Mouse (Mus musculus): ENCODE measurements around the gene Swap70.

Gene Swap70

GRCm38 (mm10) chr7:110258196-110258950, 36.9 kb downstream of the Swap70 start:
- H3K4me3 ChIP-seq (replicated peaks; ENCODE audit: low read length) = no peak overlapping the region
- H3K9me3 ChIP-seq (ENCODE audit: low read length) = no peaks in the 10 kb centered on the region
- TF ChIP-seq POU5F1 (IDR thresholded peaks at IDR 0.05; ENCODE audit: borderline replicate concordance, low read length) = no peak
- TF ChIP-seq NANOG (IDR thresholded peaks at IDR 0.05; ENCODE audit: borderline replicate concordance, low read length) = no peak
- TF ChIP-seq CTCF (conservative IDR thresholded peaks at IDR 0.05; ENCODE audit: low read length) = no peak
- H3K36me3 ChIP-seq (ENCODE audit: insufficient read depth, low read length) = peaks cover 45% of the 10 kb centered on the region
- no peaks in the 10 kb centered on the region for H3K27me3 ChIP-seq (ENCODE audit: insufficient read depth, low read length)
- peaks cover 7% of the 10 kb centered on the region for H3K4me1 ChIP-seq (replicated peaks; ENCODE audit: low read depth, low read length)

GRCm38 (mm10) chr7:110259966-110260711, 38.6 kb downstream of the Swap70 start:
- no peaks in the 10 kb centered on the region for H3K9me3 ChIP-seq (ENCODE audit: low read length)
- H3K4me3 ChIP-seq (replicated peaks; ENCODE audit: low read length) = no peak overlapping the region
- H3K4me1 ChIP-seq (replicated peaks; ENCODE audit: low read depth, low read length) = peaks cover 7% of the 10 kb centered on the region
- no peaks in the 10 kb centered on the region for H3K27me3 ChIP-seq (ENCODE audit: insufficient read depth, low read length)
- no peak for TF ChIP-seq CTCF (conservative IDR thresholded peaks at IDR 0.05; ENCODE audit: low read length)
- TF ChIP-seq POU5F1 (IDR thresholded peaks at IDR 0.05; ENCODE audit: borderline replicate concordance, low read length) = no peak
- no peak for TF ChIP-seq NANOG (IDR thresholded peaks at IDR 0.05; ENCODE audit: borderline replicate concordance, low read length)
- H3K36me3 ChIP-seq (ENCODE audit: insufficient read depth, low read length) = peaks cover 29% of the 10 kb centered on the region

GRCm38 (mm10) chr7:110261807-110262206, 40.3 kb downstream of the Swap70 start:
- Histone ChIP-seq H3K36me3 (ENCODE audit: insufficient read depth, low read length) (peaks cover 15% of the 10 kb centered on the region), H3K9me3 (ENCODE audit: low read length) (no peaks in the 10 kb centered on the region), H3K4me1 (replicated peaks; ENCODE audit: low read depth, low read length) (peaks cover 14% of the 10 kb centered on the region), H3K4me3 (replicated peaks; ENCODE audit: low read length) (no peak overlapping the region), H3K27me3 (ENCODE audit: insufficient read depth, low read length) (no peaks in the 10 kb centered on the region)
- no peak for TF ChIP-seq CTCF (conservative IDR thresholded peaks at IDR 0.05; ENCODE audit: low read length)
- TF ChIP-seq POU5F1 (IDR thresholded peaks at IDR 0.05; ENCODE audit: borderline replicate concordance, low read length) = no peak
- no peak for TF ChIP-seq NANOG (IDR thresholded peaks at IDR 0.05; ENCODE audit: borderline replicate concordance, low read length)

GRCm38 (mm10) chr7:110262661-110263060, 41.1 kb downstream of the Swap70 start:
- Histone ChIP-seq H3K4me1 (replicated peaks; ENCODE audit: low read depth, low read length) (peaks cover 22% of the 10 kb centered on the region), H3K9me3 (ENCODE audit: low read length) (no peaks in the 10 kb centered on the region), H3K36me3 (ENCODE audit: insufficient read depth, low read length) (peaks cover 14% of the 10 kb centered on the region; the same call in 1 of the 2 replicates), H3K27me3 (ENCODE audit: insufficient read depth, low read length) (no peaks in the 10 kb centered on the region), H3K4me3 (replicated peaks; ENCODE audit: low read length) (no peak overlapping the region)
- no peak for TF ChIP-seq CTCF (conservative IDR thresholded peaks at IDR 0.05; ENCODE audit: low read length)
- TF ChIP-seq POU5F1 (IDR thresholded peaks at IDR 0.05; ENCODE audit: borderline replicate concordance, low read length) = no peak
- no peak for TF ChIP-seq NANOG (IDR thresholded peaks at IDR 0.05; ENCODE audit: borderline replicate concordance, low read length)

- Histone ChIP-seq H3K4me3 (replicated peaks; ENCODE audit: low read length) (no peak overlapping the region), H3K36me3 (ENCODE audit: insufficient read depth, low read length) (peaks cover 10% of the 10 kb centered on the region; the same call in 1 of the 2 replicates), H3K4me1 (replicated peaks; ENCODE audit: low read depth, low read length) (peaks cover 25% of the 10 kb centered on the region), H3K9me3 (ENCODE audit: low read length) (no peaks in the 10 kb centered on the region), H3K27me3 (ENCODE audit: insufficient read depth, low read length) (no peaks in the 10 kb centered on the region)
- TF ChIP-seq POU5F1 (IDR thresholded peaks at IDR 0.05; ENCODE audit: borderline replicate concordance, low read length) = no peak
- TF ChIP-seq CTCF (conservative IDR thresholded peaks at IDR 0.05; ENCODE audit: low read length) = no peak
- TF ChIP-seq NANOG (IDR thresholded peaks at IDR 0.05; ENCODE audit: borderline replicate concordance, low read length) = no peak
Observed at GRCm38 (mm10) chr7:110263474-110263873, 42.0 kb downstream of the Swap70 start.

- Histone ChIP-seq H3K4me3 (replicated peaks; ENCODE audit: low read length) (no peak overlapping the region), H3K9me3 (ENCODE audit: low read length) (no peaks in the 10 kb centered on the region), H3K27me3 (ENCODE audit: insufficient read depth, low read length) (no peaks in the 10 kb centered on the region), H3K4me1 (replicated peaks; ENCODE audit: low read depth, low read length) (peaks cover 46% of the 10 kb centered on the region), H3K36me3 (ENCODE audit: insufficient read depth, low read length) (peaks cover 27% of the 10 kb centered on the region)
- TF ChIP-seq POU5F1 (IDR thresholded peaks at IDR 0.05; ENCODE audit: borderline replicate concordance, low read length) (no peak), CTCF (conservative IDR thresholded peaks at IDR 0.05; ENCODE audit: low read length) (peak; percentile 97)
Observed at GRCm38 (mm10) chr7:110265796-110266195, 44.3 kb downstream of the Swap70 start.

- peaks cover 29% of the 10 kb centered on the region for H3K36me3 ChIP-seq (ENCODE audit: insufficient read depth, low read length)
- TF ChIP-seq CTCF (conservative IDR thresholded peaks at IDR 0.05; ENCODE audit: low read length) = no peak
- no peak for TF ChIP-seq POU5F1 (IDR thresholded peaks at IDR 0.05; ENCODE audit: borderline replicate concordance, low read length)
- no peak for TF ChIP-seq NANOG (IDR thresholded peaks at IDR 0.05; ENCODE audit: borderline replicate concordance, low read length)
- no peaks in the 10 kb centered on the region for H3K27me3 ChIP-seq (ENCODE audit: insufficient read depth, low read length)
- no peak overlapping the region for H3K4me3 ChIP-seq (replicated peaks; ENCODE audit: low read length)
- H3K9me3 ChIP-seq (ENCODE audit: low read length) = no peaks in the 10 kb centered on the region
- peaks cover 57% of the 10 kb centered on the region for H3K4me1 ChIP-seq (replicated peaks; ENCODE audit: low read depth, low read length)
Observed at GRCm38 (mm10) chr7:110267014-110267413, 45.5 kb downstream of the Swap70 start.

- Histone ChIP-seq H3K27me3 (ENCODE audit: insufficient read depth, low read length) (no peaks in the 10 kb centered on the region), H3K9me3 (ENCODE audit: low read length) (no peaks in the 10 kb centered on the region), H3K4me1 (replicated peaks; ENCODE audit: low read depth, low read length) (peaks cover 66% of the 10 kb centered on the region), H3K4me3 (replicated peaks; ENCODE audit: low read length) (no peak overlapping the region), H3K36me3 (ENCODE audit: insufficient read depth, low read length) (peaks cover 34% of the 10 kb centered on the region)
- TF ChIP-seq POU5F1 (IDR thresholded peaks at IDR 0.05; ENCODE audit: borderline replicate concordance, low read length) (no peak), NANOG (IDR thresholded peaks at IDR 0.05; ENCODE audit: borderline replicate concordance, low read length) (no peak), CTCF (conservative IDR thresholded peaks at IDR 0.05; ENCODE audit: low read length) (no peak)
Observed at GRCm38 (mm10) chr7:110267994-110268393, 46.5 kb downstream of the Swap70 start.
